Mouse (Mus musculus): Measurements from ENCODE around the gene Mipep.

DNA sequence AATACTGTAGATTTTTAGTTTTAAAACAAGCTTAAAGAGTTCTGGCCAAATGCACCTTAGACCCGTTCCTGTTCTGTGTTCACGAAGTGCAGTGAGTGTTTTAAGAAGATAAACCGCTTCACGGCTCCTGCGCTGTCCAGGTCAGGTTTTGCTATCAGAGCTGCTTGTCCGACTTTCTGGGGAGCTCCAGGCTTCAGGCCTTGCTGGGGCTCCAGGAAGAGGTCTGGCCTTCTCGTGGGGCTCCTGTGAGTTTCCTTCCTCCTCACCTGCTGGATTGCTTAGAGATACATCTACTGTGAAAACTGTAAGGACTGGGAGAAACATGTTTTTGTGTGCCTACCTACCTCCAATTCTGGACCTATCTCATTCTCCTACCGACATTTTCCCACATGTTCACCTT lies 55.3 kb downstream of the Mipep start:
- TF ChIP-seq CTCF (IDR thresholded peaks at IDR 0.05; ENCODE audit: low read depth) = no peak
- no peak for TF ChIP-seq EP300 (optimal IDR thresholded peaks at IDR 0.05)

Measured in stomach, postnatal 0 days (tissue).